In genomic region chr6:53818732-53819661, GRCm38 (mm10) we compare ENCODE assay signal across 9 mouse cellular contexts. TPM values are rescaled to one million over a fixed set of nuclear protein-coding genes. Genes with fewer than 3 reads are reported as not detected.
DNase-seq lines count a peak whose midpoint lies in the region.
"Had no signal": no experiment of that assay in that cellular context is flagged by ENCODE, and none has a peak within 500 bp of the region (broad histone marks: within the 10 kb centered on the region; RNA-seq: fewer than 3 reads in every experiment).

No protein-coding gene starts in this region.

- H3K4me1 ChIP-seq in forebrain, embryonic 10.5 days: peaks cover 57% of the 10 kb centered on the region
- H3K4me1 ChIP-seq in limb, embryonic 10.5 days: peaks cover 58% of the 10 kb centered on the region

- peaks cover 83% of the 10 kb centered on the region for H3K27me3 ChIP-seq in forebrain, embryonic 10.5 days (ENCODE audit: poor library complexity, severe bottlenecking)
- H3K27me3 ChIP-seq in limb, embryonic 10.5 days (ENCODE audit: low read depth, poor library complexity, severe bottlenecking): peaks cover 21% of the 10 kb centered on the region

- peak overlapping the region; percentile 93 for H3K27ac ChIP-seq in forebrain, embryonic 10.5 days
- peak overlapping the region; percentile 99 for H3K27ac ChIP-seq in limb, embryonic 10.5 days

- DNase-seq in ES-CJ7 (ENCODE audit: low read depth, low spot score): peak; percentile 75
- DNase-seq in WW6 (ENCODE audit: low read depth, low spot score): peak; percentile 33
- peak; percentile 67 for DNase-seq in forebrain, embryonic 10.5 days (ENCODE audit: extremely low spot score, low spot score)
- DNase-seq in heart, postnatal 4 days: peak; percentile 64
- DNase-seq in limb, embryonic 10.5 days (ENCODE audit: low spot score): peak; percentile 80
- DNase-seq in mesoderm, embryonic 11.5 days (ENCODE audit: low read depth, low spot score): peak; percentile 59
- DNase-seq in testis, postnatal 10 days (ENCODE audit: low spot score): peak; percentile 84
- no peak for DNase-seq in spleen, postnatal 14 days (ENCODE audit: low spot score in 2 of 2)

- 5% methylated on average over 52 of the region's 52 CpGs for WGBS in forebrain, embryonic 10.5 days
- WGBS in limb, embryonic 10.5 days: 2% methylated on average over 52 of the region's 52 CpGs

- peak overlapping the region; percentile 69 for H3K4me3 ChIP-seq in forebrain, embryonic 10.5 days
- H3K4me3 ChIP-seq in limb, embryonic 10.5 days: peak overlapping the region; percentile 76
- H3K4me3 ChIP-seq: erythroblast, embryonic 14.5 days had no signal

- no peaks in the 10 kb centered on the region for H3K9me3 ChIP-seq in forebrain, embryonic 10.5 days
- no peaks in the 10 kb centered on the region for H3K9me3 ChIP-seq in limb, embryonic 10.5 days (replicated peaks)

- H3K36me3 ChIP-seq in forebrain, embryonic 10.5 days (replicated peaks): peaks cover 2% of the 10 kb centered on the region; the same call in 1 of the 2 replicates
- peaks cover 43% of the 10 kb centered on the region for H3K36me3 ChIP-seq in limb, embryonic 10.5 days

RNA-seq across cellular contexts. Expression of gene Tril, which starts 1.6 kb away (rescaled TPM):
- polyA plus RNA-seq in forebrain, embryonic 10.5 days (2016; fragmentation: Nextera tagmentation; extraction: Ambion mirVana): 36.5 and 41.6 TPM in 2 replicates
- 10 to 100 TPM; 10.1 to 11.5 TPM for total RNA-seq in heart, postnatal 4 days (2021)
- polyA plus RNA-seq in limb, embryonic 10.5 days (2016; fragmentation: Nextera tagmentation; extraction: Ambion mirVana): 86.9 and 97.3 TPM in 2 replicates
- polyA plus RNA-seq: erythroblast, embryonic 14.5 days had no signal

Comparison
In these comparisons a context has a peak if more than half of its experiments do, and no peak if none do; other contexts are left out.
1. DNase-seq: peak in ES-CJ7 (single experiment), WW6 (single experiment), forebrain, embryonic 10.5 days (single experiment), heart, postnatal 4 days (single experiment), limb, embryonic 10.5 days (single experiment), mesoderm, embryonic 11.5 days (single experiment) and testis, postnatal 10 days (single experiment); none in spleen, postnatal 14 days (0 of 2).